Mouse (Mus musculus) heart, embryonic 14.5 days (tissue): ENCODE data around the gene Pou2f2. TPM values are rescaled to one million over a fixed set of nuclear protein-coding genes. Genes with fewer than 3 reads are reported as not detected.

ENCODE experiments used
- ATAC-seq: fragments of 200-750 bp; cut with Nextera tagmentation; 2 replicates; pipeline ENCODE4 v1.8.0; 2017; ENCODE audit warnings: low read depth, moderate TSS enrichment; ENCODE audit not compliant: insufficient number of reproducible peaks, insufficient read depth, low FRiP score
- H3K27ac ChIP-seq, 2 experiments: fragments of 200-500 bp in 1 of 2; fragments of 300-500 bp in 1 of 2; sonication (generic) in 1 of 2; replicated peaks in 1 of 2; 2 replicates each; pipeline ENCODE4 v1.5.1; 2012 to 2014; ENCODE audit warnings: low read depth in 2 of 2, low read length in 2 of 2, control low read depth in 1 of 2, mild to moderate bottlenecking in 1 of 2, mixed read lengths in 1 of 2; ENCODE audit not compliant: control insufficient read depth in 1 of 2, insufficient read depth in 1 of 2
- H3K27me3 ChIP-seq: fragments of 300-500 bp; sonication (generic); 2 replicates; pipeline ENCODE4 v1.6.1; 2014; ENCODE audit warnings: mild to moderate bottlenecking, low read length, control low read depth; ENCODE audit not compliant: control insufficient read depth, insufficient read depth
- H3K36me3 ChIP-seq: fragments of 300-500 bp; sonication (generic); 2 replicates; pipeline ENCODE4 v1.6.1; 2014; ENCODE audit warnings: mild to moderate bottlenecking, control low read depth, low read length, mixed read lengths; ENCODE audit not compliant: control insufficient read depth, insufficient read depth
- H3K4me1 ChIP-seq, 2 experiments: fragments of 200-500 bp in 1 of 2; fragments of 300-500 bp in 1 of 2; sonication (generic) in 1 of 2; 2 replicates each; pipeline ENCODE4 v1.6.1; 2012 to 2014; ENCODE audit warnings: low read length in 2 of 2, control low read depth in 1 of 2, mixed read lengths in 1 of 2; ENCODE audit not compliant: control insufficient read depth in 2 of 2, insufficient read depth in 2 of 2
- H3K4me2 ChIP-seq: fragments of 300-500 bp; sonication (generic); 2 replicates; pipeline ENCODE4 v1.6.1; 2014; ENCODE audit warnings: mild to moderate bottlenecking, low read length
- H3K4me3 ChIP-seq, 2 experiments: fragments of 200-500 bp in 1 of 2; fragments of 300-500 bp in 1 of 2; sonication (generic) in 1 of 2; 2 replicates each; pipeline ENCODE4 v1.5.1; 2012 to 2014; ENCODE audit warnings: low read length in 2 of 2, mild to moderate bottlenecking in 2 of 2, control low read depth in 1 of 2, low read depth in 1 of 2, moderate library complexity in 1 of 2; ENCODE audit not compliant: control insufficient read depth in 1 of 2, insufficient read depth in 1 of 2
- H3K9ac ChIP-seq: fragments of 300-500 bp; sonication (generic); 2 replicates; pipeline ENCODE4 v1.6.1; 2014; ENCODE audit warnings: mild to moderate bottlenecking, low read length
- H3K9me3 ChIP-seq: fragments of 300-500 bp; sonication (generic); 2 replicates; pipeline ENCODE4 v1.6.1; 2016; ENCODE audit warnings: low read length, control low read depth; ENCODE audit not compliant: control insufficient read depth
- WGBS: fragments of 180-500 bp; shearing (Covaris S2); extraction: QIAGEN DNeasy Blood & Tissue Kit; methylation state at CpG from one replicate; pipeline ENCODE4 v1.1.7; 2014; 5-methylcytosine and 5-hydroxymethylcytosine counted together
- polyA plus RNA-seq: library from polyadenylated mRNA; unstranded; fragments of >200 nt; fragmentation: Nextera tagmentation; extraction: Ambion mirVana; gene quantifications from 2 replicates; pipeline ENCODE4 v1.2.1, GENCODE M21; 2014

The Pou2f2 gene
- polyA plus RNA-seq, 1 experiment from 2014 or later = 0.50 TPM

DNA sequence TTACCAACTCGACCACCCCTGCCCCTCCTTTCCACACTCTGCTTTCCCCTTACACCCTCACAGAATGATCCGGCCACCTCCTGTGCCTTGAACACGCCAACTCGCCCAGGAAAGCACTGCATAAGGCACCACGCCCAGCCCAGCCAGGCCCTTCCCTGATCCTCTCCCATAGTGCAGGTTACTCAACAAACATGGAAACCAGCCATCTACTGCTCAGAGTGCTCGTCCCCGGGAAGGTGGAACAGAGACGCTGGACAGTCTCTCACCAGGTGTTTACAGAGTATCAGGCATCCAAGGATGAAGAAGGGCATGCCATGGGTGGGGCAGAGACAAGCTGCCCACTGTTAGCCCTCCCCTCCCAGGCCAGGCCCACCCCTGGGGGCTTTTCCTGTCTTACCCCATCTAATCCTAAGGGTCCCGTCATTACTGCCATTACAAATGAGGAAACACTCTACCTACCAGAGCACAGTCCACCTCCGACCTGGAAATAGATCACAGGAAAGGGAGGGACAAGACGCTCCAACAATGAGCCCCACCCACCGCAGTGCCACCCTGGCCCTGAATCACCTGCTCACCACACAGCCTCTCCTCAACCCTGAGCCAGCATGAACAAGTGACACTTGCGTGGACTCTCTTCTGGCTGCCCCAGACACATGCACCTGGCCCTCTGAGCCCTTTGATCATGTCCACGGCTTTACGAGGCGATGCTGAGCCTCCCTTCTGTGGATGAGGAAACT lies 26.7 kb upstream of the Pou2f2 start:
- H3K9ac ChIP-seq = no peak overlapping the region
- no peak overlapping the region for H3K4me2 ChIP-seq
- ATAC-seq = no peak
- H3K4me3 ChIP-seq = no peak overlapping the region
- H3K36me3 ChIP-seq = peaks cover 52% of the 10 kb centered on the region
- H3K4me1 ChIP-seq = peaks cover 6 to 7% of the 10 kb centered on the region in 2 experiments; a peak in 3 of 4 replicates
- no peaks in the 10 kb centered on the region for H3K9me3 ChIP-seq
- 85% methylated on average over 16 of the region's 16 CpGs for WGBS
- no peaks in the 10 kb centered on the region for H3K27me3 ChIP-seq
- H3K27ac ChIP-seq = no peak overlapping the region

GRCm38 (mm10) chr7:25205355-25206093 lies 26.0 kb upstream of the Pou2f2 start:
- no peak for ATAC-seq
- H3K27ac ChIP-seq = 0 out of 4 replicates have a peak overlapping the region, but pooled peaks of 1 of the 2 experiments have one; percentile 24
- H3K9ac ChIP-seq = no peak overlapping the region
- no peak overlapping the region for H3K4me3 ChIP-seq
- no peak overlapping the region for H3K4me2 ChIP-seq
- no peaks in the 10 kb centered on the region for H3K27me3 ChIP-seq
- peaks cover 6 to 7% of the 10 kb centered on the region in 2 experiments; a peak in 3 of 4 replicates for H3K4me1 ChIP-seq
- peaks cover 45% of the 10 kb centered on the region for H3K36me3 ChIP-seq
- 75% methylated on average over 16 of the region's 16 CpGs for WGBS
- no peaks in the 10 kb centered on the region for H3K9me3 ChIP-seq

GRCm38 (mm10) chr7:25203624-25204023 lies 24.1 kb upstream of the Pou2f2 start:
- Histone ChIP-seq H3K4me1 (peaks cover 6 to 7% of the 10 kb centered on the region in 2 experiments; a peak in 3 of 4 replicates), H3K4me2 (no peak overlapping the region), H3K27me3 (no peaks in the 10 kb centered on the region), H3K27ac (no peak overlapping the region), H3K4me3 (no peak overlapping the region), H3K36me3 (peaks cover 26% of the 10 kb centered on the region), H3K9ac (no peak overlapping the region), H3K9me3 (0 out of 2 replicates have a peak, but pooled peaks cover 3% of the 10 kb centered on the region)
- WGBS = 91% methylated on average over 20 of the region's 20 CpGs
- no peak for ATAC-seq

- Histone ChIP-seq H3K4me1 (peaks cover 3 to 8% of the 10 kb centered on the region in 2 experiments; a peak in 3 of 4 replicates), H3K27me3 (no peaks in the 10 kb centered on the region), H3K9ac (no peak overlapping the region), H3K36me3 (peaks cover 5% of the 10 kb centered on the region; the same call in 1 of the 2 replicates), H3K9me3 (0 out of 2 replicates have a peak, but pooled peaks cover 3% of the 10 kb centered on the region), H3K4me2 (no peak overlapping the region), H3K4me3 (no peak overlapping the region), H3K27ac (no peak overlapping the region)
- ATAC-seq = no peak
- 40% methylated on average over 10 of the region's 10 CpGs for WGBS
These were observed 18.0 kb upstream of the Pou2f2 start for GRCm38 (mm10) chr7:25197384-25198018.

GRCm38 (mm10) chr7:25196107-25196506 lies 16.6 kb upstream of the Pou2f2 start:
- no peak for ATAC-seq
- WGBS = 77% methylated on average over 9 of the region's 9 CpGs
- no peak overlapping the region for H3K4me2 ChIP-seq

GRCm38 (mm10) chr7:25195148-25195547 lies 15.6 kb upstream of the Pou2f2 start:
- no peak for ATAC-seq
- Histone ChIP-seq H3K27me3 (no peaks in the 10 kb centered on the region), H3K36me3 (no peaks in the 10 kb centered on the region), H3K4me3 (no peak overlapping the region), H3K27ac (no peak overlapping the region), H3K4me1 (peaks cover 3 to 8% of the 10 kb centered on the region in 2 experiments; a peak in 3 of 4 replicates), H3K9me3 (0 out of 2 replicates have a peak, but pooled peaks cover 3% of the 10 kb centered on the region), H3K9ac (no peak overlapping the region), H3K4me2 (no peak overlapping the region)
- WGBS = 72% methylated on average over 3 of the region's 3 CpGs

More at GRCm38 (mm10) chr7:25196107-25196506, 16.6 kb upstream of the Pou2f2 start:
- Histone ChIP-seq H3K36me3 (no peaks in the 10 kb centered on the region), H3K9me3 (0 out of 2 replicates have a peak, but pooled peaks cover 3% of the 10 kb centered on the region), H3K4me3 (no peak overlapping the region), H3K27ac (no peak overlapping the region), H3K4me1 (peaks cover 3 to 8% of the 10 kb centered on the region in 2 experiments; a peak in 3 of 4 replicates), H3K9ac (no peak overlapping the region), H3K27me3 (no peaks in the 10 kb centered on the region)

DNA sequence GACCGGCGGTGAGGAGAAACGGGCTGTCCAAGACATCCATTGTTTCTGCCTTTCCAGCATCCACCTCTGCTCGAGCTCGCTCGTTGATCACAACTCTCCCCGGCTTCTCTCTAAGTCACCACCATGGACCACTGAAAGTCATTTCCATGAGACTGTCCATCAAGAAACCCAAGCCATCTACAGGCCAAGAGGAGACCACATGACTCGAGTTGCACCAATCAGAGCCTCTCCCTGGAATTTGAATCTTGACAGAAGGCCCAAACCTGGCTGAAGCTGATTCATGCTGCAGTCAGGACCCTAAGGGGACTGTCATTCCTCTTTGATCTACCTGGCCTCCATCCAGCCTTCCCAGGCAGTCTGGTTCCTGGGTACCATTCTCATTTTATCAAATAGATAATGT lies 12.6 kb upstream of the Pou2f2 start:
- H3K27me3 ChIP-seq = no peaks in the 10 kb centered on the region
- H3K4me2 ChIP-seq = no peak overlapping the region
- H3K4me1 ChIP-seq = no peaks in the 10 kb centered on the region
- H3K27ac ChIP-seq = no peak overlapping the region
- H3K9me3 ChIP-seq = no peaks in the 10 kb centered on the region
- no peak for ATAC-seq
- WGBS = 72% methylated on average over 8 of the region's 8 CpGs
- H3K4me3 ChIP-seq = no peak overlapping the region
- no peak overlapping the region for H3K9ac ChIP-seq
- H3K36me3 ChIP-seq = no peaks in the 10 kb centered on the region
